Mouse (Mus musculus): ENCODE measurements around the gene Fam240a. TPM values are rescaled to one million over a fixed set of nuclear protein-coding genes. Genes with fewer than 3 reads are reported as not detected.

Fam240a gene
- total RNA-seq, 2 experiments from 2014 or later = not detected

- ATAC-seq (replicated peaks; ENCODE audit: low FRiP score, poor library complexity, severe bottlenecking) = no peak
These were observed 42.7 kb downstream of the Fam240a start for GRCm38 (mm10) chr9:110873681-110874659.

GRCm38 (mm10) chr9:110871030-110871429 is 45.6 kb downstream of the Fam240a start:
- peak; percentile 51; the same call in 1 of the 2 replicates for ATAC-seq (replicated peaks; ENCODE audit: low FRiP score, poor library complexity, severe bottlenecking)

Other genes with a start within 250 kb of the Fam240a start
- gene Myl3, start 175.0 kb downstream of the Fam240a start, total RNA-seq (2015; ENCODE audit: low replicate concordance) = not detected in 2 replicates
- not detected in 2 replicates for gene Myl3, start 175.0 kb downstream of the Fam240a start, total RNA-seq (2017; ENCODE audit: low replicate concordance)
- not detected in 2 replicates for gene Pth1r, start 169.7 kb downstream of the Fam240a start, total RNA-seq (2015; ENCODE audit: low replicate concordance)
- gene Pth1r, start 169.7 kb downstream of the Fam240a start, total RNA-seq (2017; ENCODE audit: low replicate concordance) = not detected in 2 replicates
- gene Prss42, start 118.7 kb downstream of the Fam240a start, total RNA-seq (2015; ENCODE audit: low replicate concordance) = not detected in 2 replicates
- not detected in 2 replicates for gene Prss42, start 118.7 kb downstream of the Fam240a start, total RNA-seq (2017; ENCODE audit: low replicate concordance)
- not detected in 2 replicates for gene Prss44, start 102.9 kb downstream of the Fam240a start, total RNA-seq (2015; ENCODE audit: low replicate concordance)
- gene Prss44, start 102.9 kb downstream of the Fam240a start, total RNA-seq (2017; ENCODE audit: low replicate concordance) = not detected in 2 replicates
- gene Prss43, start 90.2 kb downstream of the Fam240a start, total RNA-seq (2015; ENCODE audit: low replicate concordance) = not detected in 2 replicates
- not detected in 2 replicates for gene Prss43, start 90.2 kb downstream of the Fam240a start, total RNA-seq (2017; ENCODE audit: low replicate concordance)
- gene Prss45, start 82.3 kb downstream of the Fam240a start, total RNA-seq (2015; ENCODE audit: low replicate concordance) = not detected in 2 replicates
- gene Prss45, start 82.3 kb downstream of the Fam240a start, total RNA-seq (2017; ENCODE audit: low replicate concordance) = not detected in 2 replicates
- not detected in 2 replicates for gene Prss46, start 72.4 kb downstream of the Fam240a start, total RNA-seq (2015; ENCODE audit: low replicate concordance)
- not detected in 2 replicates for gene Prss46, start 72.4 kb downstream of the Fam240a start, total RNA-seq (2017; ENCODE audit: low replicate concordance)
- 7.7 TPM in 1 of 2 replicates, not detected in the other for gene Prss50, start 58.9 kb downstream of the Fam240a start, total RNA-seq (2015; ENCODE audit: low replicate concordance)
- not detected in 2 replicates for gene Prss50, start 58.9 kb downstream of the Fam240a start, total RNA-seq (2017; ENCODE audit: low replicate concordance)
- gene Als2cl, start 37.0 kb downstream of the Fam240a start, total RNA-seq (2015; ENCODE audit: low replicate concordance) = 0.63 TPM in 1 of 2 replicates, not detected in the other
- gene Als2cl, start 37.0 kb downstream of the Fam240a start, total RNA-seq (2017; ENCODE audit: low replicate concordance) = not detected in 2 replicates
- not detected in 2 replicates for gene Tmie, start 36.7 kb downstream of the Fam240a start, total RNA-seq (2015; ENCODE audit: low replicate concordance)
- gene Tmie, start 36.7 kb downstream of the Fam240a start, total RNA-seq (2017; ENCODE audit: low replicate concordance) = not detected in 2 replicates
- gene Tdgf1, start 29.3 kb upstream of the Fam240a start, total RNA-seq (2015; ENCODE audit: low replicate concordance) = not detected in 2 replicates
- not detected in 2 replicates for gene Tdgf1, start 29.3 kb upstream of the Fam240a start, total RNA-seq (2017; ENCODE audit: low replicate concordance)
- gene Lrrc2, start 34.7 kb upstream of the Fam240a start, total RNA-seq (2015; ENCODE audit: low replicate concordance) = not detected in 2 replicates
- gene Lrrc2, start 34.7 kb upstream of the Fam240a start, total RNA-seq (2017; ENCODE audit: low replicate concordance) = 0.42 TPM in 1 of 2 replicates, not detected in the other
- not detected in 2 replicates for gene Rtp3, start 73.7 kb upstream of the Fam240a start, total RNA-seq (2015; ENCODE audit: low replicate concordance)
- not detected in 2 replicates for gene Rtp3, start 73.7 kb upstream of the Fam240a start, total RNA-seq (2017; ENCODE audit: low replicate concordance)
- 948 and 1,023 TPM in 2 replicates for gene Ltf, start 102.4 kb upstream of the Fam240a start, total RNA-seq (2015; ENCODE audit: low replicate concordance)
- 738 and 893 TPM in 2 replicates for gene Ltf, start 102.4 kb upstream of the Fam240a start, total RNA-seq (2017; ENCODE audit: low replicate concordance)
- gene Ccrl2, start 140.7 kb upstream of the Fam240a start, total RNA-seq (2015; ENCODE audit: low replicate concordance) = 32.7 and 39.5 TPM in 2 replicates
- gene Ccrl2, start 140.7 kb upstream of the Fam240a start, total RNA-seq (2017; ENCODE audit: low replicate concordance) = 43.8 and 65.4 TPM in 2 replicates
- gene Lrrfip2, start 200.7 kb upstream of the Fam240a start, total RNA-seq (2015; ENCODE audit: low replicate concordance) = 5.6 and 6.5 TPM in 2 replicates
- 30.9 and 40.8 TPM in 2 replicates for gene Lrrfip2, start 200.7 kb upstream of the Fam240a start, total RNA-seq (2017; ENCODE audit: low replicate concordance)